Mouse (Mus musculus): ENCODE data around the gene Mettl13. TPM values are rescaled to one million over a fixed set of nuclear protein-coding genes. Genes with fewer than 3 reads are reported as not detected.

Mettl13 gene
- 1.8 TPM in 2 replicates for polyA plus RNA-seq (2012; ENCODE audit: insufficient read depth, insufficient read length, missing spikeins)

DNA sequence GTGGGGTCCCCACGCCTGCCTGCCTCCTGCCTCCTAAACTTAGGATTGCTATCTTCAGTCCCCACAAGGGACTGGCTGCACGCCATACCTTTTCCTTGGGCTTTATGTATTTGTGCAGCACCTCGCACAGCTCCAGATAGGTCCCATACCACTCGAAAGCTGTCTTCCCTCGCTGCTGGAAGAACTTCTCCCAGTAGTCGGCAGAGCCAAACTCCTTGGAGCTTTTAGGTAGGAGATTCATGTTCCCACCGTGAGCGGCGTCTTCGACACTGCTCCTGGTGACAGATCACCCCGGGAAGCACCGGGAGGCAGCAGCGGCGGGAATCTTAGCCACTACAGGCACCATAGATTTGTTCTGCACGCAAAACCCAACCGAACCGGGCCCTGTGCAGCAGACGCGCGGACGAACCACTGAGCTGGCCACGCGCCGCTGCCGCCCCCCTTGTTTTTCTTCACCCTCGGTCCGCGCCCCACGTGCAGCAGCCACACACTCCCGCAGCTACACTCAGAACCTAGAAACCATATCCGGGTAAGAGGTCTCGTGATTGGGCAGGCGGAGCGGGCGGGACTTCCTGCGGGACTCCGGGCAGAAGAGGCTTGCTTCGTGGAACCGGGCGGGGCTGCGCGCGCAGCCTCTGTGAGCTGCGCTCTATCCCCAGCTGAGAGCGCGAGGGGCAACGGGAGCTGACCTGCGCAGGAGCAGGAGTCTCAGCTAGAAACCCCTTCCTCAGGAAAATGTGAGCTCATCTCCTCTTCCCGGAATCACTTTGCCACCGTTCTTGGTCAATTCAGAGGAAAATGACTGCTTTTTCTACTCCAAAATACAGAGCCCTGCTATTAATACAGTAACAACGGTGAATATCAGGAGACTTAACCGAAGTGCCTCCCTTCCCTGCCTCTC lies at the start of gene Mettl13:
Gene Mettl13 (minus strand): TSS at position 536 of the 901 bp plus-strand sequence.
- peak within 1 kb of the TSS; percentile 56 for H3K27ac ChIP-seq (replicated peaks; ENCODE audit: low read depth, low read length)
- H3K4me1 ChIP-seq (ENCODE audit: control insufficient read depth, insufficient read depth, insufficient read length, low read length), result peaks cover 2% of the 10 kb centered on the region; the same call in 1 of the 2 replicates
- peak within 1 kb of the TSS; percentile 72 for H3K4me3 ChIP-seq (ENCODE audit: insufficient read depth, low read depth, low read length)

DNA sequence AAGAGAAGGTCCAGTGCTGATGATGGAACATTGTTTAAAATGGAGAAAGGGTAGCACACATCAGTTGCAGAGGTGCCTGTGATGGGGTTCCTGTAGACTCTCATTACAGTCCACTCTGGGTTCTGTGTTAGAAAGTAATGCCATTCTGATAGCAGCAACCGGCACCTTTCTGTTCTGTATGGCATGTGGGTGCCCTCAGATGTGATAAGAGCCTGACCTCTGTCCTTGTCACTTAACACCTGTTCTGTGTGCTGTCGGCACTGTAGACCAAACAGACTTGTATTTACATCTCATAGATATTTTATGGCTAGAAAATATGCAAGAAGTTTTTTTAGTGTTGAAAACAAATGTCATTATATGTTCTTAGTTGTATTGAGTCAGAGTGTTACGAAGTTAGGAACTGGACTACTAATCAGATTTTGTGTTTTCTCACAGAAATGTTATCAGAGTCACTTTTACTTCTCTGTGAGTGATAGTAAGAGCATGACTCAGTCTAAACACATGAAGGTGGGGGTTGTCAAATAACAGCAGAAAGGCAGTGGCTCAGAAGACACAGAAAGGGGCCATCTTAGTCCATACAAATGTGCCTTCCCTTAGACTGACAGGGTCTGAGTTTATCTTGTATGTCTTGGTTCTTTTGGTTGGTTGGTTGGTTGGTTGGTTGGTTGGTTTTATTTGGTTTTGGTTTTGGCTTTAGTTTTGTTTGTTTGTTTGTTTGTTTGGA lies 49.2 kb upstream of the Mettl13 start:
- H3K27ac ChIP-seq (replicated peaks; ENCODE audit: low read depth, low read length), result no peak overlapping the region
- H3K4me1 ChIP-seq (ENCODE audit: control insufficient read depth, insufficient read depth, insufficient read length, low read length), result no peaks in the 10 kb centered on the region
- H3K4me3 ChIP-seq (ENCODE audit: insufficient read depth, low read depth, low read length), result no peak overlapping the region

DNA sequence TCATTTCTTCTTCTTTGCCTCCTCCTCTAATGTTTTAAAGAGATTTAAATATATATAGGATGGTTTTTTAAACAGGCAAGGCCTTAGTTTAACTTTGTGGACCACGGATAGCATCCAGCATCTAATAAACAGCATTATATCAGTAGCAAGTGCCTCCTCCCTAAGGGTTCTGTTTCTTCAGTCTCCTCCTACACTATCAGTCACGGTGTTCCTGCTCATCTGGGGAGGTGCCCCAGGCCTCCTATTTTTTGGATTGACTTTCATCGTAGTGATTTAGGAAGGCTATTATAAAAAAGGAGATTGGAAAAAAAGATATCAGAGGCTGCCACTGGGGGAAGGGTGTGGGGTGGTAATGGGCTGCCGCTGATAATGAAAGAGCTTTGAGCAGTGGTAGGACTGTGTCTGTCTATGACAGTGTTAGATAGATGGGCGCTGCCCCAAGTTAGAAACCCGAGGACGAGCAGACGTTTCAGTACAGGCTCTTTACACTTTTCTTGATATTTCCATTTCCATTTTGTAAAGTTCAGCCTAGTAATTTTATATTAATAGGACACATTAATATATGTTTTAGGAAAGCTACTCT lies 42.2 kb upstream of the Mettl13 start:
- H3K4me3 ChIP-seq (ENCODE audit: insufficient read depth, low read depth, low read length), result no peak overlapping the region
- no peak overlapping the region for H3K27ac ChIP-seq (replicated peaks; ENCODE audit: low read depth, low read length)
- no peaks in the 10 kb centered on the region for H3K4me1 ChIP-seq (ENCODE audit: control insufficient read depth, insufficient read depth, insufficient read length, low read length)

DNA sequence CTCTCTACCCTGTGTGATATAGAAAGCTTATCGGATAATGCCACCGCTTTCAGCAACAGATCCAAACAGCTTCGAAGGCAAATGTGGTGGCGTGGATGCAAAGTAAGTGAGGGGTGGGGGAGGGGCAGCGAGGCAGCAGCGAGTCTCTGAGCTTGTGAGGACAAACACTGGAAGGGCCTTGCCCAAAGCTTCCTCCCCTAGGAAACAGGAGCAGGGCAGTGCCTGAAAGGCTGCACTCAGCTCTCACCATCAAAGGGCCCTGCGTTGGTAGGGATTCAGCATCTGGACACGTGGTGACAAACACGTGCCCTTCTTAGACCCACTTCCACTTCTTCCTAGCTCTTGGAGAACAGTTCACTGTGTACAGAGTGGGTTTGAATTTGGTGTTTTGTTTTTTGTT lies 41.1 kb upstream of the Mettl13 start:
- Histone ChIP-seq H3K4me1 (ENCODE audit: control insufficient read depth, insufficient read depth, insufficient read length, low read length) (no peaks in the 10 kb centered on the region), H3K4me3 (ENCODE audit: insufficient read depth, low read depth, low read length) (no peak overlapping the region), H3K27ac (replicated peaks; ENCODE audit: low read depth, low read length) (no peak overlapping the region)

DNA sequence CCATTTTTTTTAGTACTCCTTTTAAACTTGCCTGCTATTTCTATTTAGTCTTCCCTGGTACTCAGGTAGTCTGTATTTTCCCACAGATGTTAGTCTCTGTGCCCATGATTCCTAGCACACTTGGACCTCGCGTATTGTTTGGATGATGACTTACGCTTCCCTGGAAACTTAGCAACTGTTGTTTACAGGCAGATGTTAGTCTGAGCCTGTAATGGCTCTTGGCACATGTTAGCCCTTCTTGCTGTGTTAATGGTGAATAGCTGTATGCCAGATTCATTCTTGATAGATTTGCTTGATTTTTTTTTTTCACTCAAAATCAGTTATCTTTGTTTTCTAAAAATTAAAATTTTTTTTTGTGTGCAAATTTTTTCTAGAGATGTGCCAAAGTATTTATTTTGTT lies 40.3 kb upstream of the Mettl13 start:
- Histone ChIP-seq H3K27ac (replicated peaks; ENCODE audit: low read depth, low read length) (no peak overlapping the region), H3K4me1 (ENCODE audit: control insufficient read depth, insufficient read depth, insufficient read length, low read length) (no peaks in the 10 kb centered on the region)

DNA sequence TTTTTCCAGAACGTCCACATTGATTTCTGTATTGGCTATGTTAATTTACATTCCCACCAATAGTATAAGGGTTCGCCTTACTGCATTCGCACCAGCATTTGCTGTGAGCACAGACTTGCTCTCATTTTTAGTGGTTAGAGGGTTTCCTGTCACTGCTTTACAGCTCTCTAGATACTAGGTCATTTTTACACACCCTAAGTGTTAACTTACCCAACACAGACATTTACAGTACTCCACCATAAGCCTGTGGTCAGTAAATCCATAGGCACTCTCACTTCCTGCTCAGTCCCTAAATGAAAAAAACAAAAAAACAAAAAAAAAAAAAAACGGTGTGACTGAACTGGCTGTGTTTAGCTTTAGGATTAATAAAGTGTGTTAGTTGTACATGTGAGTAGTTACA lies 37.9 kb upstream of the Mettl13 start:
- no peaks in the 10 kb centered on the region for H3K4me1 ChIP-seq (ENCODE audit: control insufficient read depth, insufficient read depth, insufficient read length, low read length)
- H3K4me3 ChIP-seq (ENCODE audit: insufficient read depth, low read depth, low read length), result no peak overlapping the region
- no peak overlapping the region for H3K27ac ChIP-seq (replicated peaks; ENCODE audit: low read depth, low read length)

More for the DNA sequence above, 40.3 kb upstream of the Mettl13 start:
- H3K4me3 ChIP-seq (ENCODE audit: insufficient read depth, low read depth, low read length), result no peak overlapping the region

DNA sequence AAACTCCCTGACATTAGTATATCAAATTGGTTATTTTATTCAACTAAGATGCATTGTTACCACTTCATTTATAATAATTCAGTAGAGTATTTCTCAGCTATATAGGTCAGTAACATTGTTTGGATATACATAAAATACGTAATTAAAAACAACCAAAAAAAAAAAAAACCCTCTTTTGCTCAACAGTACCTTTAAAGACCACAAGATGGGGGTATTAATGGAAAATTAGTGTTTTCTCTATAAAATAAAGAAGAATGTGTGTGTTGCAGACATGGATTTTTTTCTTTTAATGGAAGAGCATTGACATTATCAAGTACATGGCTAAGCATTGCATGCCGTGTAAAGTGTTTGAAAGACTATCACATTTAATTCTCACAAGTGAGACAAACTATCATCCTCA lies 34.5 kb upstream of the Mettl13 start:
- Histone ChIP-seq H3K27ac (replicated peaks; ENCODE audit: low read depth, low read length) (no peak overlapping the region), H3K4me3 (ENCODE audit: insufficient read depth, low read depth, low read length) (no peak overlapping the region), H3K4me1 (ENCODE audit: control insufficient read depth, insufficient read depth, insufficient read length, low read length) (no peaks in the 10 kb centered on the region)

DNA sequence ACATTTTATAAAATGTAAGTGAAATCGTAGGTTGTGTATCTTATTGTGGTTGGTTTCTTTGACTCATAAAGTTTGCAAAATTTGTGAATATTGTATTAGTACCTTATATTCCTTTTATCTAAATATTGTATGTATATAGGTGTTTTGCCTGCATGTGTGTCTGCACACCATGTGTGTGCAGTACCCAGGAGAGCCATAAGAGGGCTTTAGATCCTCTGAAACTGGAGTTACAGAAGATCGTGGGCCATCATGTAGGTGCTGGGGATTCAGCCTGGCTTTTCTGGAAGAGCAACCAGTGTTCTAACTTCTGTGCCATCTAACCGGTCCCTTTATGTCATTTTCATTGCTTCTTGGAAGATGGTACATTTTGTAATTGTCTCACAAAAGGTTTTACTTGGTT lies 26.7 kb upstream of the Mettl13 start:
- H3K4me3 ChIP-seq (ENCODE audit: insufficient read depth, low read depth, low read length), result no peak overlapping the region
- no peak overlapping the region for H3K27ac ChIP-seq (replicated peaks; ENCODE audit: low read depth, low read length)
- H3K4me1 ChIP-seq (ENCODE audit: control insufficient read depth, insufficient read depth, insufficient read length, low read length), result no peaks in the 10 kb centered on the region

DNA sequence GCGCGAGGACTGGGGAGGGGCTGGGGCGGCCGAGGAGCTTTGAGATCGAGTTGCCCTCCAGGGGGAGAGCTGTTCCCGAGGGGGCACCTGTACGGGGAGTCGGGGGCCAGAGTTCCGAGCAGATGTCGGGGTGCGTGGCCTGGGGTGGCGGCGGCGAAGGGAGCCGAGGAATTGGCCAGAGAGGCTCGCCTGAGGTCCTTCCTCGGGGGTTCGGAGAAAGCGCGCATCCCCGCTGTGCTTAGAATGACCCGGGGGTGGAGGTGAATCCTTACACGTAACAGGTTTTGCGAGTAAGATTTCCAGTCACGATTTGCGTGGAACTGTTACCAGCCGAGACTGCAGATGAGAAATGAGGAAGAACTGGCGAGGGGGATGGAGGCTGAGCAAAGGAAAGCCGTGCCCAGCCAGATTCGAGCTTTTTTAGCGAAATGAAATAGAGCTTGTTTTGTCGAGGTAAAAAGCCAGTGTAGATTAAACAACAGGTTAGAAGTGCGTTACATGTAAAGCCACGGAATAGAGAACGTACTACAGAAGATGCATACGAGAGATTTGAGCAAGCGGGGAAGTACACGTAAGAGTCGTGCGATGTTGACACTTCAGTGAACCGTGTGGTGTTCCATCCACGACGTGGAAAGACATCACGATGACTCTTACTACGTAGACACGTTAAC lies 22.7 kb upstream of the Mettl13 start:
- Histone ChIP-seq H3K4me1 (ENCODE audit: control insufficient read depth, insufficient read depth, insufficient read length, low read length) (no peaks in the 10 kb centered on the region), H3K27ac (replicated peaks; ENCODE audit: low read depth, low read length) (peak overlapping the region; percentile 47), H3K4me3 (ENCODE audit: insufficient read depth, low read depth, low read length) (peak overlapping the region; percentile 86)

DNA sequence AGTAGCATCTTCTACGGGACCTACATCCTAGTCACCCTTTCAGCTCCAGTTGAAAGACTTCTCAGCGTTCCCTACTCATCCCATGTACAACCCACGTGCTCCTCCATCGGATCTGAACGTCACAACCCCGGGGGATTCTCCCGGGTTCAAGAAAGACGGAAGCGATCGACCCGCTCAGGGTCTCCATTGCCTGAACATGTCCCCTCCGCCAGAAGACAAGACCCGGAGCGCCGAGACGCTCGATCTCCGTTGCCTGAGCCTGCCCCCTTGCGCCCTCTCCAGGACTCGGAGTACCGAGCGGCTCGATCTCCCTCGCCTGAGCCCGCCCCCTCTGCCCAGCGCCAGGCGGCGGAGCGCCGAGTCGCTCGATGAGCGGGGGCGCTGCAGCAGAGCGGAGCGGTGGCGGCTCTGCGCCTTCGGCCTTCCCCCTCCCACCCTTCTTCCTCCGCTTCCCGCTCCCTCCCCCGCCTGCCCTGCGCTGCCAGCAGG lies 22.0 kb upstream of the Mettl13 start, which contains the start of gene Vamp4:
Gene Vamp4 (plus strand): TSS at position 256 of the 489 bp plus-strand sequence.
- Histone ChIP-seq H3K4me1 (ENCODE audit: control insufficient read depth, insufficient read depth, insufficient read length, low read length) (no peaks in the 10 kb centered on the region), H3K4me3 (ENCODE audit: insufficient read depth, low read depth, low read length) (peak within 1 kb of the TSS; percentile 86), H3K27ac (replicated peaks; ENCODE audit: low read depth, low read length) (peak within 1 kb of the TSS; percentile 47)

DNA sequence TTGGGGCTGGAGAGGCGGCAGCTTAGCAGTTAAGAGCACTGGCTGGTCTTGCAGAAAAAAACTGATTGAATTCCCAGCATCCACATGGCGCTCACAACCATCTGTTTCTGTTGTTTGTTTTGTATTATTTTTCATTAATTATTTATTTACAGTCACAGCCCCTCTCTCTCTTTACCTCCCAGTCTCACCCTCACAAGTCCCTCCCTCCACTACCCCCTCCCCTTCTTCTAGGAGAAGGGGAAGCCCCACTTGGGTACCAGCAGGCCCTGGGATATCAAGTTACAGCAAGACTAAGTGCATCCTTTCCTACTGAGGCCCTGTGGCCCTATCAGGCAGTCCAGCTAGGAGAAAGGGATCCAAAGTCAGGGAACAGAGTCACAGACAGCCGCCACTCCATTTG lies 19.0 kb upstream of the Mettl13 start:
- Histone ChIP-seq H3K27ac (replicated peaks; ENCODE audit: low read depth, low read length) (no peak overlapping the region), H3K4me3 (ENCODE audit: insufficient read depth, low read depth, low read length) (no peak overlapping the region), H3K4me1 (ENCODE audit: control insufficient read depth, insufficient read depth, insufficient read length, low read length) (no peaks in the 10 kb centered on the region)

DNA sequence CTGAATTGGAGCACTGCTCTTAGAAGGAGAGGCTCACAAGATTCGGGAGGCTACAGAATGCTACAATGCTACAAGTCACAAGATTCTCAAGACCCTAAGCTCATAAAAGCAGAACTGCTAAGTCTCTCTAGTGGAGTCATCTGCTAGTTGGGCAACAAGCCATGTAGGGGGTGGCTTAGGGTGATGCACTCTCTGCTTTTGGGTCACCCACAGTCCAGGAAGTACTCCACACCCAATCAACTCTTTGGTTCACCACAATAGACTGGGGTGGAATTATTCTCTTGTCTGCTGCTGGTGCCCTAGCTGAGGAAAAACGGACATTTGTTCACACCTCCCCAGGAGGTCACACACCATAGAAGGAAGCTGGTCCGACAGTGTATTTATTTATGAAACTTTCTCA lies 16.6 kb upstream of the Mettl13 start:
- H3K4me1 ChIP-seq (ENCODE audit: control insufficient read depth, insufficient read depth, insufficient read length, low read length), result no peaks in the 10 kb centered on the region
- no peak overlapping the region for H3K27ac ChIP-seq (replicated peaks; ENCODE audit: low read depth, low read length)
- H3K4me3 ChIP-seq (ENCODE audit: insufficient read depth, low read depth, low read length), result no peak overlapping the region

DNA sequence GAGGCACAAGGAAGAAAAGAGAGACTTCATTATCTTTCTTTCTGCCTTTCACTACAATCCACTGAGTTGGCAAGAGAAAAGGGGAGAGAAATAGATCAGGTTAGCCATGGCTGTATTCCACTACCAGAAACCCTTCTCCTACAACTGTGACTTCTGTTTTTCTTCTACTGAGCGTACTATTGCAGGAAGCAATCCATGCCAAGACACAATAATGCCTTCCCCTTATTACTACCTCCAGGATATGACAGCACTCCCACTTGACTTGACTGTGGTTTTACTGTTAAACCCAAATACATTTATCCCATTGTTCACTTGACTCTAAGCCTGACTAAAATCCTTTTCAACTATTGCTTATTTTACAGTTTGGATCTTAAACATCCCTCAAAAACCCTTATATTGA lies 14.9 kb upstream of the Mettl13 start:
- H3K4me3 ChIP-seq (ENCODE audit: insufficient read depth, low read depth, low read length), result no peak overlapping the region
- H3K27ac ChIP-seq (replicated peaks; ENCODE audit: low read depth, low read length), result no peak overlapping the region
- no peaks in the 10 kb centered on the region for H3K4me1 ChIP-seq (ENCODE audit: control insufficient read depth, insufficient read depth, insufficient read length, low read length)

DNA sequence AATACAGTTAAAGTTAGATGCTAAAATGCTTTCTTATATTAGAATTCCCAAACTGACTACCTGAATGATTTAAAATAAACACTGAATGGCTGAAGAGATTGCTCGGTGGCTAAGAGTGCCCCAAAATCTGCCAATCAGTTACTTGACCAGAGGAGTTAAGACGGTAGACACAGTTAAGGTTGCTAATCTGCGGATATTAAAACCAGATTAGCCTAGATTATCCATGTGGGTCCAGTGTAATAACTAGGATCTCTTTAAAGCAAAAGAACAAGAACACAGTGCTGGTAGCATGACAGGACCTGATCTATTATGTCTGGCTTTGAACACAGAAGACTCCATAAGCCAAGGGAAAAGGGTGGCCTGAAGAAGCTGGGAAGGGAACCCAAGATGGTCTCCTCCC lies 5.8 kb upstream of the Mettl13 start:
- H3K4me3 ChIP-seq (ENCODE audit: insufficient read depth, low read depth, low read length), result no peak overlapping the region
- H3K27ac ChIP-seq (replicated peaks; ENCODE audit: low read depth, low read length), result no peak overlapping the region
- H3K4me1 ChIP-seq (ENCODE audit: control insufficient read depth, insufficient read depth, insufficient read length, low read length), result no peaks in the 10 kb centered on the region

DNA sequence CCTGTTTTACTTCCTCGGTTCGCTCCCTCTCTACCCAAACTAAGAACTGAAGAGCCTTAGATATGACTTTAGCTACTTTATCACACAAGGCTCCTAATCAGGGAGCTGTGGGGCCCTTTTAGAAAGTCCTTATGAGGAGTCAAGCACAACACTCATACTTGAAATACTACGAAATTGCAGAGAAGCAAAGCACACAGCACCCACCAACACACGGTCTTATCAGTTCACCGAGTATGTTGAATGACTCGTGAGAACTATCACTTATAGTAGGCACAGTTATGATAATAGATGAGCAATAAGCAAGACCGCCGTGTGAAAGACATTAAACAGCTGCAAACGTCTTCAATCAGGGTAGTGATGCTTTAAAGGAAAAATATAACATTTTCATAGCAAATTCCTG lies 4.6 kb upstream of the Mettl13 start:
- Histone ChIP-seq H3K27ac (replicated peaks; ENCODE audit: low read depth, low read length) (no peak overlapping the region), H3K4me3 (ENCODE audit: insufficient read depth, low read depth, low read length) (no peak overlapping the region), H3K4me1 (ENCODE audit: control insufficient read depth, insufficient read depth, insufficient read length, low read length) (no peaks in the 10 kb centered on the region)

Data from brown adipose tissue, adult 24 weeks (tissue).